Mouse (Mus musculus): Measurements from ENCODE around the gene Teddm1b.

- TF ChIP-seq GATA1 (IDR thresholded peaks at IDR 0.05; ENCODE audit: low read length): no peak
- no peak for TF ChIP-seq TAL1 (IDR thresholded peaks at IDR 0.05; ENCODE audit: low read length)
Measured at GRCm38 (mm10) chr1:153891442-153891841, 17.3 kb downstream of the Teddm1b start, which contains the start of gene Teddm1a.
